Mouse (Mus musculus) forebrain, embryonic 16.5 days (tissue): ENCODE measurements around the gene Ehf. TPM values are rescaled to one million over a fixed set of nuclear protein-coding genes. Genes with fewer than 3 reads are reported as not detected.

ENCODE experiments used
- ATAC-seq: fragments of 200-750 bp; cut with Nextera tagmentation; 2 replicates; pipeline ENCODE4 v1.8.0; 2017; ENCODE audit warnings: mild to moderate bottlenecking, moderate library complexity
- H3K27ac ChIP-seq: fragments of 300-500 bp; sonication (generic); 2 replicates; pipeline ENCODE4 v1.5.1; 2014; ENCODE audit warnings: low read length, control low read depth
- H3K27me3 ChIP-seq: fragments of 300-500 bp; sonication (generic); replicated peaks from 2 replicates; pipeline ENCODE4 v1.6.1; 2014; ENCODE audit warnings: low read length; ENCODE audit not compliant: control insufficient read depth, insufficient read depth
- H3K36me3 ChIP-seq: fragments of 300-500 bp; sonication (generic); 2 replicates; pipeline ENCODE4 v1.6.1; 2014; ENCODE audit not compliant: control insufficient read depth, insufficient read depth
- H3K4me1 ChIP-seq: fragments of 300-500 bp; sonication (generic); replicated peaks from 2 replicates; pipeline ENCODE4 v1.6.1; 2014; ENCODE audit warnings: low read length; ENCODE audit not compliant: control insufficient read depth, insufficient read depth
- H3K4me2 ChIP-seq: fragments of 300-500 bp; sonication (generic); 2 replicates; pipeline ENCODE4 v1.6.1; 2014; ENCODE audit warnings: mild to moderate bottlenecking, low read length, control low read depth
- H3K4me3 ChIP-seq: fragments of 300-500 bp; sonication (generic); replicated peaks from 2 replicates; pipeline ENCODE4 v1.5.1; 2014; ENCODE audit warnings: mild to moderate bottlenecking, low read length, control low read depth
- H3K9ac ChIP-seq: fragments of 300-500 bp; sonication (generic); replicated peaks from 2 replicates; pipeline ENCODE4 v1.6.1; 2014; ENCODE audit warnings: low read depth, low read length, control low read depth
- H3K9me3 ChIP-seq: fragments of 300-500 bp; sonication (generic); 2 replicates; pipeline ENCODE4 v1.6.1; 2016; ENCODE audit warnings: low read length; ENCODE audit not compliant: control insufficient read depth
- WGBS: fragments of 180-500 bp; shearing (Covaris S2); extraction: QIAGEN DNeasy Blood & Tissue Kit; methylation state at CpG from one replicate; pipeline ENCODE4 v1.1.7; 2014; 5-methylcytosine and 5-hydroxymethylcytosine counted together
- polyA plus RNA-seq: library from polyadenylated mRNA; unstranded; fragments of >200 nt; fragmentation: Nextera tagmentation; extraction: Ambion mirVana; gene quantifications from 2 replicates; pipeline ENCODE4 v1.2.1, GENCODE M21; 2015

The Ehf gene
- polyA plus RNA-seq, 1 experiment from 2014 or later = 0.04 TPM

DNA sequence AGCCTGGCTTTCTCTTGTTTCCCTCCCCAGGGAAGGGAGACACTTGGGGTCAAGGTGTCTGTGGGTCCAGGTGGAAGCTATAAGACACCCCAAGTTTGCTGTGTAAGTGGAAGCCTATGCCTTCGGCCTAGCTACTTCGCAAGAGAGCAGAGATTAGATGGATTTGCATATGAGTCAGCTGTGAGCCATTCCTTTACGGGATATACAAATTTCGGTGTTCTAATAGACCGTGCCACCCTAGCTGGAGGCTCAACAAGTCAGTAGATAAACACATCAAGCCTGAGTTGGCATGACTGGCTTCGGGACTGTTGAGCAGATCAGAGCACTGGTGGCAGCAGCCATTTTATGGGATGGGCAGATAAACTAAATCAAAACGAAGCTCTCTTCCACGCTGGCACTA is 31.6 kb downstream of the Ehf start:
- no peaks in the 10 kb centered on the region for H3K9me3 ChIP-seq

DNA sequence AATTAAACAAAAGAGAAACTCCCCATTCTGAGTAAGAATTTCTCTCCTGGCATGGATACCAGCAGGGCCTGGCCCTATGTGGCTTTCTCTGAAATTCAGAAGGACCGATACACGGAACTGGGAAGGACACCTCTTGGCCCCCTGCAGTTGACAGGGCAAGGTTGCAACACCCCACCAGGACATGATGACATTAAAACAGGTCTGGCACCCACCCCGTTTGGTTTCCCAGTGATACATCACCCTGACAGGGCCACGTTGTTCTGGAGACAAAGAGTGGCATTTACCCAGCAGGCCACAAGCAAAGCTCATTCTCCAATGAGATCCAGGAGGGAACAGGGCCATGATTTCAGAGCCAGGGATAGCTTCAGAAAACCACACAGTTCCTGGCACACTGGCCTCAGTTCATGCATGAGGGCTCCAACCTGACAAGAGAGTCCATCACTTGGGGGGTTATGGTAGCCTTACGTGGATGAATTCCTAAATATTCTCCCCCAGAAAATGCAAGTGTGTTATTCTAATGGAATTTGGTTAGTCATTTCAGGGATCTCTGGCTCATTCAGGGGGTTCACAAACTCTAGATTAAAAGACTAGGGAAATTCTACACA is 32.4 kb downstream of the Ehf start:
- 75% methylated on average over 5 of the region's 5 CpGs for WGBS
- ATAC-seq = no peak
- no peaks in the 10 kb centered on the region for H3K27me3 ChIP-seq

More for the DNA sequence above, 31.6 kb downstream of the Ehf start:
- H3K4me2 ChIP-seq = no peak overlapping the region
- H3K27ac ChIP-seq = no peak overlapping the region
- no peak overlapping the region for H3K9ac ChIP-seq
- no peak overlapping the region for H3K4me3 ChIP-seq
- 90% methylated on average over 8 of the region's 8 CpGs for WGBS
- H3K27me3 ChIP-seq = no peaks in the 10 kb centered on the region
- no peaks in the 10 kb centered on the region for H3K36me3 ChIP-seq
- no peaks in the 10 kb centered on the region for H3K4me1 ChIP-seq
- ATAC-seq = no peak

DNA sequence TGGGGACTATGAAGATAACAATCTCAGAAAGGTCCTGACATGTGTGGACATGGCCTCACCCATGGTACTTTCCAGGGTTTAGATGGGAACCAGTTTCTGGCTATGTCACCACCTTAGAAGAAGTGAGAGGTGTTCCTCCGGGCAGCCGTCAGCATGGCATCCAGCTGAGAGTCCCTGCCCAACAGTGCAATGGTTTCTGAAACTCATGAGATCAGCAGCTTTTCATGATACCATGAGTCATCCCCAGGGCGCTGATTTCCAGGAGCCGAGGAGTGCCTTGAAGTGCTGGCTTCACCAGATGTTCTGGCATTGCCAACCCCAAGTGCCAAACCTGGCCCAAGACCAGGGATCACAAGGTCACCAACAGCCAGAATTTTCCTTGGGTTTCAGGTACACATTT is 64.0 kb downstream of the Ehf start:
- no peaks in the 10 kb centered on the region for H3K4me1 ChIP-seq
- no peak for ATAC-seq
- 94% methylated on average over 4 of the region's 4 CpGs for WGBS

More for the DNA sequence above, 32.4 kb downstream of the Ehf start:
- no peaks in the 10 kb centered on the region for H3K4me1 ChIP-seq
- no peak overlapping the region for H3K4me3 ChIP-seq
- H3K4me2 ChIP-seq = no peak overlapping the region
- no peak overlapping the region for H3K9ac ChIP-seq
- no peaks in the 10 kb centered on the region for H3K9me3 ChIP-seq
- no peaks in the 10 kb centered on the region for H3K36me3 ChIP-seq
- H3K27ac ChIP-seq = no peak overlapping the region

DNA sequence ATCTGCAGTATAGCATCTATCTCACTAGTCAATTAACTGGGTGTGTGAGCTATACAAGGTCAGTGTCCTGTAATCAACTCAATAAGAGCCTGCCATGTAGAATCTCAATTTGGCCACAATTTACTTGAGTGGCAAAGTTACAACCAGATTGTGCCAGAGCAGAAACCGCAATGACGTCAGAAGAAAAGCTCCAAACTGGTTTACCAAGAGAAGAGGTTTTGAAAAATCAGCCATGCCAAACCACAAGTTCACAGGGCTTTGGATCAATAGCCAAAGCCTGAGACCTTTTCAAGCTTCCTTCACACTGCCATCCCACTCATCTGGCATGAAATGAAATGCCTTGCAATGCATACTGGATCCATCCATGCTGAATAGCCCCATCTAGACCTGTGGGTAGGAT is 76.3 kb downstream of the Ehf start:
- no peak for ATAC-seq
- 89% methylated on average over 2 of the region's 2 CpGs for WGBS
- Histone ChIP-seq H3K4me1 (no peaks in the 10 kb centered on the region), H3K4me2 (no peak overlapping the region), H3K27me3 (no peaks in the 10 kb centered on the region), H3K27ac (no peak overlapping the region), H3K9ac (no peak overlapping the region), H3K9me3 (no peaks in the 10 kb centered on the region), H3K4me3 (no peak overlapping the region), H3K36me3 (no peaks in the 10 kb centered on the region)

More for the DNA sequence above, 64.0 kb downstream of the Ehf start:
- H3K4me2 ChIP-seq = no peak overlapping the region
- no peaks in the 10 kb centered on the region for H3K36me3 ChIP-seq
- H3K27me3 ChIP-seq = no peaks in the 10 kb centered on the region
- H3K9me3 ChIP-seq = no peaks in the 10 kb centered on the region
- no peak overlapping the region for H3K9ac ChIP-seq
- no peak overlapping the region for H3K4me3 ChIP-seq
- no peak overlapping the region for H3K27ac ChIP-seq

DNA sequence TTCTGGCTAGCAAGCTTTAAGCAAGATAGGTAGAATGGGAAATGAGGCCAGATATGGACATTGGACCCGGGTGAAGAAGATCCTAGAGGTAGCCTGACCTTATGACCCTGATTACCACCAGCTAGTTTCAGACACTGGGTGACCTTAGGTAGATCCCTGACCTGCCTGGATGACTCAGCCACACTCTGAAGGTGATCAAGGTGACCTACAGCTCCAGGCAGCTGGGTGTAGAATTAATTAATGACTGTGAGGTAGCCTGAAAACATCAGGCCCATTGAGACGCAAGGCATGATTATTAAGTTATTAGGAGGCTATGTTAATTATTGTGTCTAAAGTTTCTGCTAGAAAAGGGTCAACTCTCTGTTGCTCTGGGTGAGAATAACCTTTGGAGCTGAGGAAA is 82.2 kb downstream of the Ehf start:
- WGBS = 85% methylated on average over 2 of the region's 2 CpGs
- Histone ChIP-seq H3K9me3 (no peaks in the 10 kb centered on the region), H3K27me3 (no peaks in the 10 kb centered on the region), H3K4me1 (no peaks in the 10 kb centered on the region), H3K4me2 (no peak overlapping the region), H3K9ac (no peak overlapping the region), H3K36me3 (no peaks in the 10 kb centered on the region), H3K27ac (no peak overlapping the region), H3K4me3 (no peak overlapping the region)
- ATAC-seq = no peak

DNA sequence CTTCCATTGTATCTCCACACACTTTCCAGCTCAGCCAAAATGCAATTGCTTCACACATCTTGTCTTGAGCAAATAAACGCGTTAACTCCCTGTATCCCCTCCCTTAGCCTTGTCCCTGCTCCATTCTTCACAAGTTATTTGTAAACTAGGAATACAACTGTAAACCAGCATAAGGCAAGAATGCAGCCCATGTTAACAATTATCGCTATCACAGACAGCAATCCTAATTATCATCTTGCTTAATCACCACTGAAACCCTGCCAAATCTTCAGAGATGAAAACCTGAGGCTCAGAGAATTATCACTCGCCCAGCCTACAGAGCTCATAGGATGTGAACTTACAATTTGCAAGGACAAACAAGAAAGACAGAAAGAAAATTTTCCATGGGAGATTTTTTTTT is 84.8 kb downstream of the Ehf start:
- no peaks in the 10 kb centered on the region for H3K4me1 ChIP-seq
- no peaks in the 10 kb centered on the region for H3K27me3 ChIP-seq
- no peak overlapping the region for H3K9ac ChIP-seq
- H3K36me3 ChIP-seq = no peaks in the 10 kb centered on the region
- no peaks in the 10 kb centered on the region for H3K9me3 ChIP-seq
- ATAC-seq = peak; percentile 61
- 39% methylated on average over 4 of the region's 4 CpGs for WGBS
- no peak overlapping the region for H3K4me3 ChIP-seq
- H3K4me2 ChIP-seq = no peak overlapping the region
- no peak overlapping the region for H3K27ac ChIP-seq

DNA sequence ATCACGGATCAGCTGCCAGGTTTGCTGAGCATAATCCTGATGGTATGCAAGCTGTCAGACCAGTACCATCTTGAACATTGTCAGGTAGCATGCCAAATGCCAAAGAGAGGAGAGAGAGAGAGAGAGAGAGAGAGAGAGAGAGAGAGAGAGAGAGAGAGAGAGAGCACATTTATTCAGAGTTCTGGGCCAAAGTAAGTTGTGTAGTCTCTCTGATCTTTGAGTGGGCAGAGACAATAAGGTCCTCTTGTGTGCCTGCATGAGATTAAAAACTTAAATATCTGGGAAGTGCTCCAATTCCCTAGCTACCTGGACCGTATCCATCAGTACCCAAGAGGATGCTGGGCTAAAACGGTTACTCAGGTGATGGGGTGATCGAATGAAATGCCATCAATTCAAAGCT is 87.3 kb downstream of the Ehf start:
- 75% methylated on average over 4 of the region's 4 CpGs for WGBS
- no peaks in the 10 kb centered on the region for H3K36me3 ChIP-seq
- no peaks in the 10 kb centered on the region for H3K4me1 ChIP-seq
- H3K9me3 ChIP-seq = no peaks in the 10 kb centered on the region
- H3K4me2 ChIP-seq = no peak overlapping the region
- H3K9ac ChIP-seq = no peak overlapping the region
- no peak overlapping the region for H3K27ac ChIP-seq
- no peak for ATAC-seq
- no peak overlapping the region for H3K4me3 ChIP-seq
- no peaks in the 10 kb centered on the region for H3K27me3 ChIP-seq

DNA sequence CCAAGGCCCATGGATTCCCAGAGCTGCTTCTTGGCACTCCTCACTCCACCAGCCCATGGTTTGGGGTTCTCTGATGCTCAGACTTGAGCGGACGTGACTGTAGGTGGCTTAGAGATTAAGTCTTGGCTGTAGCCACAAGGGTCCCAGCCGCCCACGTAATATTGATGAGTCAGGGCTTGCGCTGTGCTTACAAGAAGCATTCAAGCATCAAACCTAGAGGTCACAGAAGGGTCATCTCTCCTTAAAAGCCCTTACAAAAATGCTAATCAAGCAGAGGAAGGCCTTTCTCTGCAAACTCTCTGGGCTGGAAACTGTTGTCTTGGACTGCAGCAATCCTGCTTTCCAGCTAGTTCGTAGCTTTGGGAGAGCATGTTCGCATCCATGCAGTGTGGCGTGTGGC is 88.2 kb downstream of the Ehf start:
- WGBS = 46% methylated on average over 8 of the region's 8 CpGs
- no peak overlapping the region for H3K27ac ChIP-seq
- H3K36me3 ChIP-seq = no peaks in the 10 kb centered on the region
- H3K27me3 ChIP-seq = no peaks in the 10 kb centered on the region
- H3K4me2 ChIP-seq = no peak overlapping the region
- no peak overlapping the region for H3K4me3 ChIP-seq
- no peak for ATAC-seq
- H3K4me1 ChIP-seq = no peaks in the 10 kb centered on the region
- no peaks in the 10 kb centered on the region for H3K9me3 ChIP-seq
- H3K9ac ChIP-seq = no peak overlapping the region

DNA sequence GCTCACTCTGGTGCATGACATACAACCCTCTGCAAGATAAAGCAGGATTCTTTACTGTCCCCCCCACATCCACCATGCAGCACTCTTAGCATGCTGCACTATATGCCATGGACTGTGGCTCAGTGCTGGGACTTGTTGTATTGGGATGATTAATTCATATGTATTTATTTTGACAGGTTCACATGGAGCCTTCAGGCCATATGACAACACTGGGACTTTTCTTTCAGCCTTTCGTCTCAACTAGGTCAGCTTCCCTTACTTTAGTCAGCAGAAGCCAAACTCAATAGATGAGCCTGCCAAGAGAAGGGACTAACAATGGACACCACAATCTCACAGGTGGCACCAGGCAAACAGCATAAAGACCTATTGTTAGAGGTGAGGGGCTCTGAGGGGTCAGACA is 89.5 kb downstream of the Ehf start:
- no peak for ATAC-seq

More for the DNA sequence above, 89.5 kb downstream of the Ehf start:
- Histone ChIP-seq H3K4me2 (no peak overlapping the region), H3K4me3 (no peak overlapping the region), H3K27ac (no peak overlapping the region), H3K9me3 (no peaks in the 10 kb centered on the region), H3K9ac (no peak overlapping the region), H3K27me3 (no peaks in the 10 kb centered on the region), H3K4me1 (no peaks in the 10 kb centered on the region), H3K36me3 (no peaks in the 10 kb centered on the region)
- 26% methylated on average over 1 of the region's 1 CpGs for WGBS
